In the genomic region with DNA sequence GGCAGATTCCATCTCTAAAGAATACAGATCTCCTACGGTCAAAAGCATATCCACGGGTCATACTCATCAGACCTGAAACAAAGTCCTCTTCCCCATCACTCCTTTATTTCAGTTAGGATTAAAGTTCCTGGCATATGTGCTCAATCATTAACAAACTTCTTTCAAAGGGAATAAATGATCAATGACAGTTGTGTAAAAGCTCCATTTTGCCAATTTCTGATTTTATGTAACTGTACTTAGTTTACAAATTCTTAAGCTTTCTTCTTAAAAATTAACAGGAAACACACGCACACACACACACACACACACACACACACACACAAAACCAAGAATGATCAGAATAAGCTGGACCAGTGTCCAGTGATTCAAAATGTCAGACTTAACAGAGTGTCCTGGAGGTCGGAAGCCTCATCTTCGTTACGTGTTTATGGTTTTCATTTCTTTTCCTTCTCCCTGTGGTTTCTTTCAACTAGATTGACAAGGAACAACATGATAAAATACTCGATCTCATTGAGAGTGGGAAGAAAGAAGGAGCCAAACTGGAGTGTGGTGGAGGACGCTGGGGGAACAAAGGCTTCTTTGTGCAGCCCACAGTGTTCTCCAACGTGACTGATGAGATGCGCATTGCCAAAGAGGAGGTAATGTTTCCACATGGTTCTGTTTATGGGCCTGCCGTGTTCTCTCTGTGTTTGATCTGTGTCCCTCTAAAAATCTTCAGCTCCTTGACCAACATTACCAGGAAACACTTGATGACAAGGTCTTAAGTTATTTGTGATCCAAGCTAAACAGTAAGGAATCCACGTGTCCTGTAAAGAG, we compare ENCODE assay signal across 8 mouse cellular contexts.
DNase-seq lines count a peak whose midpoint lies in the region; ATAC-seq lines count a peak whose summit lies in the region.

No protein-coding gene starts in this region.

- peaks cover 6% of the 10 kb centered on the region; the same call in 1 of the 2 replicates for H3K4me1 ChIP-seq in forebrain, embryonic 10.5 days
- no peaks in the 10 kb centered on the region for H3K4me1 ChIP-seq in forebrain, embryonic 16.5 days (replicated peaks; ENCODE audit: control insufficient read depth, insufficient read depth, low read length)
- H3K4me1 ChIP-seq in midbrain, embryonic 10.5 days: peaks cover 5% of the 10 kb centered on the region; the same call in 1 of the 2 replicates
- H3K4me1 ChIP-seq in midbrain, embryonic 15.5 days: no peaks in the 10 kb centered on the region
- H3K4me1 ChIP-seq in forebrain, embryonic 14.5 days (ENCODE audit: control insufficient read depth, insufficient read depth, low read length): no peaks in the 10 kb centered on the region
- H3K4me1 ChIP-seq in midbrain, embryonic 13.5 days (replicated peaks): 0 out of 2 replicates have a peak, but pooled peaks cover 5% of the 10 kb centered on the region

- H3K4me3 ChIP-seq in forebrain, embryonic 10.5 days: no peak overlapping the region
- no peak overlapping the region for H3K4me3 ChIP-seq in forebrain, embryonic 16.5 days (replicated peaks; ENCODE audit: low read length)
- H3K4me3 ChIP-seq in midbrain, embryonic 10.5 days: no peak overlapping the region
- no peak overlapping the region for H3K4me3 ChIP-seq in midbrain, embryonic 15.5 days
- no peak overlapping the region for H3K4me3 ChIP-seq in forebrain, embryonic 14.5 days (ENCODE audit: low read depth, low read length)
- H3K4me3 ChIP-seq in midbrain, embryonic 13.5 days (replicated peaks): no peak overlapping the region

- peak; percentile 15 for DNase-seq in forebrain, embryonic 10.5 days (ENCODE audit: extremely low spot score, low spot score)
- peak; percentile 34 for DNase-seq in midbrain, embryonic 10.5 days (ENCODE audit: low spot score)
- peak; percentile 35 for DNase-seq in forebrain, embryonic 14.5 days (ENCODE audit: low spot score)
- DNase-seq in urinary bladder, postnatal 36 days (ENCODE audit: low spot score in 2 of 2): no peak

- H3K36me3 ChIP-seq in forebrain, embryonic 10.5 days (replicated peaks): no peaks in the 10 kb centered on the region
- H3K36me3 ChIP-seq in forebrain, embryonic 16.5 days (ENCODE audit: control insufficient read depth, insufficient read depth): no peaks in the 10 kb centered on the region
- H3K36me3 ChIP-seq in midbrain, embryonic 10.5 days: no peaks in the 10 kb centered on the region
- no peaks in the 10 kb centered on the region for H3K36me3 ChIP-seq in midbrain, embryonic 15.5 days (replicated peaks)
- no peaks in the 10 kb centered on the region for H3K36me3 ChIP-seq in forebrain, embryonic 14.5 days (ENCODE audit: control insufficient read depth, insufficient read depth, low read length)
- no peaks in the 10 kb centered on the region for H3K36me3 ChIP-seq in midbrain, embryonic 13.5 days

- H3K4me2 ChIP-seq in forebrain, embryonic 16.5 days (ENCODE audit: low read length): no peak overlapping the region
- H3K4me2 ChIP-seq in midbrain, embryonic 15.5 days: no peak overlapping the region
- H3K4me2 ChIP-seq in forebrain, embryonic 14.5 days (ENCODE audit: low read length): no peak overlapping the region
- no peak overlapping the region for H3K4me2 ChIP-seq in midbrain, embryonic 13.5 days (replicated peaks)

- no peak overlapping the region for H3K9ac ChIP-seq in forebrain, embryonic 16.5 days (replicated peaks; ENCODE audit: low read depth, low read length)
- H3K9ac ChIP-seq in midbrain, embryonic 15.5 days: no peak overlapping the region
- no peak overlapping the region for H3K9ac ChIP-seq in forebrain, embryonic 14.5 days (ENCODE audit: low read length)
- H3K9ac ChIP-seq in midbrain, embryonic 13.5 days (replicated peaks): no peak overlapping the region

- H3K27ac ChIP-seq in forebrain, embryonic 10.5 days: peak overlapping the region; percentile 15; the same call in 1 of the 2 replicates
- no peak overlapping the region for H3K27ac ChIP-seq in forebrain, embryonic 16.5 days (ENCODE audit: low read length)
- H3K27ac ChIP-seq in midbrain, embryonic 10.5 days (replicated peaks): peak overlapping the region; percentile 60
- no peak overlapping the region for H3K27ac ChIP-seq in midbrain, embryonic 15.5 days
- H3K27ac ChIP-seq in forebrain, embryonic 14.5 days (ENCODE audit: low read depth, low read length): no peak overlapping the region
- no peak overlapping the region for H3K27ac ChIP-seq in midbrain, embryonic 13.5 days

- no peaks in the 10 kb centered on the region for H3K27me3 ChIP-seq in forebrain, embryonic 10.5 days (ENCODE audit: poor library complexity, severe bottlenecking)
- no peaks in the 10 kb centered on the region for H3K27me3 ChIP-seq in forebrain, embryonic 16.5 days (replicated peaks; ENCODE audit: control insufficient read depth, insufficient read depth, low read length)
- H3K27me3 ChIP-seq in midbrain, embryonic 10.5 days (ENCODE audit: low read depth, poor library complexity, severe bottlenecking): no peaks in the 10 kb centered on the region
- H3K27me3 ChIP-seq in midbrain, embryonic 15.5 days (replicated peaks): no peaks in the 10 kb centered on the region
- H3K27me3 ChIP-seq in forebrain, embryonic 14.5 days (replicated peaks; ENCODE audit: control insufficient read depth, insufficient read depth, low read length): no peaks in the 10 kb centered on the region
- no peaks in the 10 kb centered on the region for H3K27me3 ChIP-seq in midbrain, embryonic 13.5 days

- ATAC-seq in forebrain, embryonic 16.5 days: no peak
- no peak for ATAC-seq in midbrain, embryonic 15.5 days (replicated peaks)
- ATAC-seq in forebrain, embryonic 14.5 days: no peak
- ATAC-seq in midbrain, embryonic 13.5 days: peak; percentile 60
- no peak for ATAC-seq in erythroid progenitor cell, adult 5-6 weeks (replicated peaks; ENCODE audit: low FRiP score, poor library complexity, severe bottlenecking)

- WGBS in forebrain, embryonic 10.5 days: 61% methylated on average over 12 of the region's 12 CpGs
- 31% methylated on average over 12 of the region's 12 CpGs for WGBS in forebrain, embryonic 16.5 days
- WGBS in midbrain, embryonic 10.5 days: 56% methylated on average over 12 of the region's 12 CpGs
- WGBS in midbrain, embryonic 15.5 days: 38% methylated on average over 12 of the region's 12 CpGs
- WGBS in forebrain, embryonic 14.5 days: 33% methylated on average over 12 of the region's 12 CpGs
- 34% methylated on average over 12 of the region's 12 CpGs for WGBS in midbrain, embryonic 13.5 days

- H3K9me3 ChIP-seq in forebrain, embryonic 10.5 days: no peaks in the 10 kb centered on the region
- H3K9me3 ChIP-seq in forebrain, embryonic 16.5 days (ENCODE audit: control insufficient read depth, low read length): no peaks in the 10 kb centered on the region
- H3K9me3 ChIP-seq in midbrain, embryonic 10.5 days (replicated peaks): no peaks in the 10 kb centered on the region
- no peaks in the 10 kb centered on the region for H3K9me3 ChIP-seq in midbrain, embryonic 15.5 days
- no peaks in the 10 kb centered on the region for H3K9me3 ChIP-seq in forebrain, embryonic 14.5 days (replicated peaks; ENCODE audit: control insufficient read depth, low read length)
- no peaks in the 10 kb centered on the region for H3K9me3 ChIP-seq in midbrain, embryonic 13.5 days

Comparison
In these comparisons a context has a peak if more than half of its experiments do, and no peak if none do; other contexts are left out.
1. H3K27ac ChIP-seq: peak in forebrain, embryonic 10.5 days (single experiment) and midbrain, embryonic 10.5 days (single experiment); none in forebrain, embryonic 16.5 days (single experiment), midbrain, embryonic 15.5 days (single experiment), forebrain, embryonic 14.5 days (single experiment) and midbrain, embryonic 13.5 days (single experiment).
2. DNase-seq: peak in forebrain, embryonic 10.5 days (single experiment), midbrain, embryonic 10.5 days (single experiment) and forebrain, embryonic 14.5 days (single experiment); none in urinary bladder, postnatal 36 days (0 of 2).